15 mouse cellular contexts compared by ENCODE assay signal in genomic region chr10:128487861-128488712, GRCm38 (mm10). TPM values are rescaled to one million over a fixed set of nuclear protein-coding genes. Genes with fewer than 3 reads are reported as not detected.
DNase-seq lines count a peak whose midpoint lies in the region; ATAC-seq and TF ChIP-seq lines count a peak whose summit lies in the region.
"Had no signal": no experiment of that assay in that cellular context is flagged by ENCODE, and none has a peak within 500 bp of the region (broad histone marks: within the 10 kb centered on the region; RNA-seq: fewer than 3 reads in every experiment).

No protein-coding gene starts in this region.

- H3K9ac ChIP-seq in limb, embryonic 12.5 days (replicated peaks): peak overlapping the region; percentile 4; the same call in 1 of the 2 replicates
- no peak overlapping the region for H3K9ac ChIP-seq in stomach, postnatal 0 days (ENCODE audit: low read length)
- H3K9ac ChIP-seq: forebrain, embryonic 15.5 days; liver, postnatal 0 days had no signal

- no peak overlapping the region for H3K4me2 ChIP-seq in limb, embryonic 12.5 days
- H3K4me2 ChIP-seq in stomach, postnatal 0 days (replicated peaks; ENCODE audit: low read depth): no peak overlapping the region
- H3K4me2 ChIP-seq: forebrain, embryonic 15.5 days had no signal

- no peak overlapping the region for H3K4me3 ChIP-seq in limb, embryonic 12.5 days (replicated peaks)
- H3K4me3 ChIP-seq in limb, embryonic 10.5 days: no peak overlapping the region
- no peak overlapping the region for H3K4me3 ChIP-seq in stomach, postnatal 0 days (ENCODE audit: low read depth, low read length)
- H3K4me3 ChIP-seq in thymus, adult 2 months (ENCODE audit: control insufficient read depth, insufficient read depth, low read length): no peak overlapping the region
- H3K4me3 ChIP-seq: forebrain, embryonic 15.5 days had no signal

- TF ChIP-seq EP300 in stomach, postnatal 0 days (optimal IDR thresholded peaks at IDR 0.05): no peak

- peaks cover 88% of the 10 kb centered on the region for H3K36me3 ChIP-seq in limb, embryonic 12.5 days
- peaks cover 93% of the 10 kb centered on the region for H3K36me3 ChIP-seq in limb, embryonic 10.5 days
- peaks cover 37% of the 10 kb centered on the region for H3K36me3 ChIP-seq in stomach, postnatal 0 days (ENCODE audit: control insufficient read depth, insufficient read depth, low read length)
- peaks cover 69% of the 10 kb centered on the region for H3K36me3 ChIP-seq in thymus, adult 2 months (ENCODE audit: control insufficient read depth, insufficient read depth, low read length)

- ATAC-seq in limb, embryonic 12.5 days (ENCODE audit: insufficient number of reproducible peaks, insufficient read depth, low FRiP score, low TSS enrichment, low read depth): no peak
- ATAC-seq in stomach, postnatal 0 days (ENCODE audit: low FRiP score, low TSS enrichment): no peak
- ATAC-seq: forebrain, embryonic 15.5 days; hindbrain, postnatal 0 days; liver, postnatal 0 days had no signal

- no peaks in the 10 kb centered on the region for H3K27me3 ChIP-seq in limb, embryonic 12.5 days
- no peaks in the 10 kb centered on the region for H3K27me3 ChIP-seq in limb, embryonic 10.5 days (ENCODE audit: low read depth, poor library complexity, severe bottlenecking)
- no peaks in the 10 kb centered on the region for H3K27me3 ChIP-seq in stomach, postnatal 0 days (ENCODE audit: control insufficient read depth, insufficient read depth, low read length)
- no peaks in the 10 kb centered on the region for H3K27me3 ChIP-seq in thymus, adult 2 months (ENCODE audit: control insufficient read depth, insufficient read depth, low read length)
- H3K27me3 ChIP-seq: forebrain, embryonic 15.5 days had no signal

- TF ChIP-seq POLR2A in thymus, adult 2 months (IDR thresholded peaks at IDR 0.05; ENCODE audit: control insufficient read depth, extremely low read depth, insufficient read depth, low read length, poor library complexity): no peak

- TF ChIP-seq CTCF in stomach, postnatal 0 days (IDR thresholded peaks at IDR 0.05; ENCODE audit: low read depth): no peak
- no peak for TF ChIP-seq CTCF in thymus, adult 2 months (IDR thresholded peaks at IDR 0.05; ENCODE audit: borderline replicate concordance, control insufficient read depth, extremely low read depth, insufficient read depth, low read length, poor library complexity)

- H3K9me3 ChIP-seq in limb, embryonic 12.5 days: no peaks in the 10 kb centered on the region
- no peaks in the 10 kb centered on the region for H3K9me3 ChIP-seq in limb, embryonic 10.5 days (replicated peaks)
- H3K9me3 ChIP-seq in stomach, postnatal 0 days (ENCODE audit: control insufficient read depth, low read length): no peaks in the 10 kb centered on the region
- H3K9me3 ChIP-seq: forebrain, embryonic 15.5 days; G1E had no signal

- DNase-seq in heart, adult 11 months: peak; percentile 93
- DNase-seq in heart, adult 18-20 months: no peak
- no peak for DNase-seq in limb, embryonic 10.5 days (ENCODE audit: low spot score)
- DNase-seq in cerebellum, postnatal 36 days: peak; percentile 71 to 74
- no peak for DNase-seq in stomach, postnatal 0 days (ENCODE audit: low spot score)
- no peak for DNase-seq in liver
- no peak for DNase-seq in thymus, adult 2 months
- DNase-seq: gastrocnemius, postnatal 10 days; liver, postnatal 0 days had no signal

- 93% methylated on average over 22 of the region's 22 CpGs for WGBS in limb, embryonic 12.5 days
- 94% methylated on average over 22 of the region's 22 CpGs for WGBS in limb, embryonic 10.5 days
- 86% methylated on average over 22 of the region's 22 CpGs for WGBS in stomach, postnatal 0 days
- WGBS in thymus, adult 2 months: 97% methylated on average over 22 of the region's 22 CpGs

- peaks cover 21% of the 10 kb centered on the region for H3K4me1 ChIP-seq in limb, embryonic 12.5 days (replicated peaks)
- H3K4me1 ChIP-seq in limb, embryonic 10.5 days: peaks cover 22% of the 10 kb centered on the region
- peaks cover 4% of the 10 kb centered on the region; the same call in 1 of the 2 replicates for H3K4me1 ChIP-seq in stomach, postnatal 0 days (replicated peaks; ENCODE audit: control insufficient read depth, insufficient read depth)
- peaks cover 18% of the 10 kb centered on the region for H3K4me1 ChIP-seq in thymus, adult 2 months (replicated peaks; ENCODE audit: control insufficient read depth, insufficient read depth, low read length)

- no peak overlapping the region for H3K27ac ChIP-seq in limb, embryonic 12.5 days
- no peak overlapping the region for H3K27ac ChIP-seq in limb, embryonic 10.5 days
- peak overlapping the region; percentile 99; the same call in 1 of the 2 replicates for H3K27ac ChIP-seq in stomach, postnatal 0 days (replicated peaks)
- H3K27ac ChIP-seq in thymus, adult 2 months (ENCODE audit: control insufficient read depth, insufficient read depth, low read length): no peak overlapping the region
- H3K27ac ChIP-seq: forebrain, embryonic 15.5 days; hindbrain, postnatal 0 days; kidney, postnatal 0 days had no signal

RNA-seq across cellular contexts. Expression of gene Myl6, which starts 5.9 kb away (rescaled TPM):
- 100 to 1,000 TPM; 253 to 273 TPM for total RNA-seq in heart, adult 18-20 months (2021)
- 827 and 868 TPM in 2 replicates for polyA plus RNA-seq in limb, embryonic 12.5 days (2016; fragmentation: Nextera tagmentation; extraction: Ambion mirVana)
- 685 and 729 TPM in 2 replicates for polyA plus RNA-seq in limb, embryonic 10.5 days (2016; fragmentation: Nextera tagmentation; extraction: Ambion mirVana)
- 2,935 and 3,187 TPM in 2 replicates for polyA plus RNA-seq in stomach, postnatal 0 days (2015; fragmentation: Nextera tagmentation; extraction: Ambion mirVana)
- 445 and 566 TPM in 2 replicates for polyA plus RNA-seq in thymus, adult 2 months (2012; rRNA removed)

RNA-seq across cellular contexts. Expression of gene Myl6b, which starts 10.4 kb away (rescaled TPM):
- total RNA-seq in heart, adult 18-20 months (2021): 1 to 10 TPM; 3.2 to 3.3 TPM
- 3.2 and 3.4 TPM in 2 replicates for polyA plus RNA-seq in limb, embryonic 12.5 days (2016; fragmentation: Nextera tagmentation; extraction: Ambion mirVana)
- polyA plus RNA-seq in limb, embryonic 10.5 days (2016; fragmentation: Nextera tagmentation; extraction: Ambion mirVana): 1.6 and 3.3 TPM in 2 replicates
- 2.2 and 2.6 TPM in 2 replicates for polyA plus RNA-seq in stomach, postnatal 0 days (2015; fragmentation: Nextera tagmentation; extraction: Ambion mirVana)
- polyA plus RNA-seq in thymus, adult 2 months (2012; rRNA removed): 2.7 and 3.9 TPM in 2 replicates
- total RNA-seq: monocyte, adult 5-6 weeks had no signal

RNA-seq across cellular contexts. Expression of gene Smarcc2, which starts 29.0 kb away (rescaled TPM):
- 10 to 100 TPM; 75.4 to 75.8 TPM for total RNA-seq in heart, adult 18-20 months (2021)
- 105 and 120 TPM in 2 replicates for polyA plus RNA-seq in limb, embryonic 12.5 days (2016; fragmentation: Nextera tagmentation; extraction: Ambion mirVana)
- polyA plus RNA-seq in limb, embryonic 10.5 days (2016; fragmentation: Nextera tagmentation; extraction: Ambion mirVana): 64.2 and 91.3 TPM in 2 replicates
- 21.4 and 26.6 TPM in 2 replicates for polyA plus RNA-seq in stomach, postnatal 0 days (2015; fragmentation: Nextera tagmentation; extraction: Ambion mirVana)
- polyA plus RNA-seq in thymus, adult 2 months (2012; rRNA removed): 176 and 211 TPM in 2 replicates

RNA-seq across cellular contexts. Expression of gene Esyt1, which starts 37.6 kb away (rescaled TPM):
- 10 to 100 TPM; 15.9 to 19.9 TPM for total RNA-seq in heart, adult 18-20 months (2021)
- polyA plus RNA-seq in limb, embryonic 12.5 days (2016; fragmentation: Nextera tagmentation; extraction: Ambion mirVana): 18.5 and 19.9 TPM in 2 replicates
- 7.0 and 8.4 TPM in 2 replicates for polyA plus RNA-seq in limb, embryonic 10.5 days (2016; fragmentation: Nextera tagmentation; extraction: Ambion mirVana)
- polyA plus RNA-seq in stomach, postnatal 0 days (2015; fragmentation: Nextera tagmentation; extraction: Ambion mirVana): 15.0 and 15.1 TPM in 2 replicates
- polyA plus RNA-seq in thymus, adult 2 months (2012; rRNA removed): 146 and 155 TPM in 2 replicates

RNA-seq across cellular contexts. Expression of gene Zc3h10, which starts 59.5 kb away (rescaled TPM):
- 1 to 10 TPM; 7.7 to 8.2 TPM for total RNA-seq in heart, adult 18-20 months (2021)
- 18.1 and 21.4 TPM in 2 replicates for polyA plus RNA-seq in limb, embryonic 12.5 days (2016; fragmentation: Nextera tagmentation; extraction: Ambion mirVana)
- polyA plus RNA-seq in limb, embryonic 10.5 days (2016; fragmentation: Nextera tagmentation; extraction: Ambion mirVana): 14.5 and 15.4 TPM in 2 replicates
- 7.8 and 8.5 TPM in 2 replicates for polyA plus RNA-seq in stomach, postnatal 0 days (2015; fragmentation: Nextera tagmentation; extraction: Ambion mirVana)
- 25.6 and 27.1 TPM in 2 replicates for polyA plus RNA-seq in thymus, adult 2 months (2012; rRNA removed)

Comparison
In these comparisons a context has a peak if more than half of its experiments do, and no peak if none do; other contexts are left out.
1. DNase-seq: peak in heart, adult 11 months (single experiment) and cerebellum, postnatal 36 days (2 of 2); none in heart, adult 18-20 months (0 of 2), limb, embryonic 10.5 days (single experiment), stomach, postnatal 0 days (single experiment), liver (single experiment) and thymus, adult 2 months (single experiment).